Mouse (Mus musculus) spleen, embryonic (tissue): Measurements from ENCODE around the gene Hpd.

ENCODE experiments used
- CTCF ChIA-PET: fragments of 350-600 bp; sonication (Branson Sonifier 250); formaldehyde crosslinking; loops from one replicate; lab custom pipeline; 2022; lab: Charles Lee

Gene Hpd

DNA sequence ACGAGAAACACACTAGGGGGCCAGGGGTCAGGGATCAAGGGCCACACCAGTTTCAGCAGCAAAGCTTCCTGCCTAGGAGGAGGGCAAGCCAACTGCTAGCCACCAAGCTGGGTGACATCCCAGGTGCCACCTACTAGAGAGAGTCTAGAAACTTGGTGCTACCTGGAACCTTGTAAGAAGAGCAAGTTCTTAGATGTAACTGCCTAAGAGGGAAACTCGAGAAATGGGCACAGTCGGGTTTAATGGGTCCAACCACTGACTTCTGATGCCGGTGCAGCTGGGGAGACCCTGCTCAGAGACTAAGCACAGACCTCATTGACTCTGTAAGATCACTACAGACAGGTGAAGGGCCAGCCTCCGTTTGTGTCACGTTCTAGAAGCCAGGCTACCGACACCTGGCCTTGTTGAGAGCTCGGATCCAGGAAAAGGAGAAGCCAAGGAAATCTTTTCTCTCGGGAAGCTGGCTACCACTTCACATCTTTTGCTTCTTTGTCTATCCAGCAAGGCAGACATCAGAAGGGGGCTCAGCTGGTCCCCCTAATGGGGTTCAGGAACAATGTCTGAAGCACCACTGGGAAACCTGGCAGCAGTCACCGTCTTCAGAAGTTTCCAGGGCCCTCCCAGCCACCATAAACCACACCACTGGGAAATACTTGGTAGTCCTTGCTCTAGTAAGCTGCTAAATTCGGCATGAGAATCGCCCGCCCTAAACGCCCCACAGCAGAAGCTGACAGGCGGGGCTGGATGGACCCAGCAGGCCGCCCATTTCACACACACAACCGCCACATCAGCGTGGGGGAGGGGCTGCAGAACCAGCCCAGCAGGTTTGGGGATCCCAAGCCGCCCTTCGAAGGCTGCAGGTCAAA lies 45.2 kb downstream of the Hpd start:
- CTCF ChIA-PET, result interaction anchor here (0.7 to 1.6 kb wide), 2 partner anchors 8 to 83 kb away, joined by 6 to 10 read pairs; no protein-coding TSS in a partner anchor

DNA sequence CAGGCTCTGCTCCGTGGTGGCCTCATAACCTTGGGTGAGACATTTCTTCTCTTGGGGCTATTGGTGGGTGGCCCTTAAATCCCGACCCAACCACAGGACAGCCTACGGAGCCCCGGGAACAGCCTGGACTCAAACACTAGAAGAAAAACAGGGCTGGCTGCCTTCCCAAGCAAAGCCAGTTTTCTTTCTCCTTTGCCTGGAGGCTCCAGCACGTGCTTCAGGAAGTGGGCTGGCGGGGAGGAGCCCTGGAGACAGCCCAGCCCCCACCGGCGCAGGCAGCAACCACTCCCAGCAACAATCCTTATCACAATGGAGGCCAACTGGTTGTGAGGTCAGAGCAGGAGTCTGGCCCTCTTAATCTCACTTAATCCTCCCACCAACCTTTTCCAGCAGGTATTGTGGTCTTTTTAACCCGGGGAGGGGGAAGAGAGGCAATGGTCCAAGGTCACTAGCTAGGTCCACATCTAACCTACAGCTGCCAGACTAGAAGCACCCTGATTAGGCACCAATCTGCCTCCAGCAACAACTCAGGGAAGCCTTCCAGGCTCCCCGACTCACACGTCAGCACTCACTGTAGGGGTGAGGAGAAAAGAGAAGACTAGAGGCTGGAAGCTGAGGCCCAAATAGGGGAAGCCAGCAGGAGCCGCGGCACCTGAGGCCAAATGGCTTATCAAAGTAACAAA lies 46.0 kb downstream of the Hpd start:
- CTCF ChIA-PET, result interaction anchor here (0.5 to 5.2 kb wide), 3 partner anchors 9 to 320 kb away, joined by 4 to 38 read pairs (median 10); no protein-coding TSS in a partner anchor

DNA sequence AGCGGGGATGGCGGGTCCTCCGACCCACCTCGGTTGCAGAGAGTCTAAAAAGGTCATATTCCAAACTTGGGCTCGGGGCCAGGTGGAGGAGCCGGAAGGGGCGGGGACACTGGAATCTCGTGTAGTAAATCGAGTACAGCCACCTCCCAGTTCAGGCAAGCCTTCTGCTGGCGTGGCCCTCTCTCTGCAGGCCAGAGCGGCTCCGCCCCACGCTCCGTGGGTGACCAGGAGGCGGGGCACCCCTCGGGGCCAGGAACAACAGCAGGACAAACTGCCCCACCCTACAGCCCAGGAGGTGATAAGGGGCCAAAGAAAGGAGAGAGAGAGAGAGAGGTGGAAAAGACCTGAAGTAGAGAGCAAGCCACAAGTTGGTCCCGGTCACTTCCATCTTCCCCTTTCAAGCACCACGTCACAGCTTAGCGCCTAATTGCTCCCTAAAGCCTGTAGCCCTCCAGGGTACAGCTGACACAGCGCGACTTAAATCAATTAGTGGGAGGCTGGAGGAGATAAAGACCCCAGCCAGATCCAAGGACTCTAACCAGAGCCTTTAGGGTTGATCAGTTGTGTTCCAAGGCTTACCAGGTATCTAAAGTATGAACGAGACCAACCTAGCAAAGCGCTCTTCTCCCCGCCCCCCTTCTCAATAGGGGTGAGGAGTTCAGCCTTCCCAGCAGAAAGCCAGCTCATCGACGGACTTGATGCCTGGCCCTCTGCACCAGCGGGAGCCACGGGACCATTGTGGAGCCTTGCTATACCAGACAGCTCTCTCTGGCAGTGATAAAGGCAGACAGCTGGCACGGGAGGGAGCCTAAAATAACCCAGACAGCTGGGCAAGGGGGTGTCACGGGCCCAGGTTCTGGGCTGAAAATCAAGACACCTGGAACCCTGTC lies 46.8 kb downstream of the Hpd start:
- CTCF ChIA-PET, result interaction anchor here (0.5 to 5.2 kb wide), 6 partner anchors 10 to 320 kb away, joined by 3 to 38 read pairs (median 9); no protein-coding TSS in a partner anchor

DNA sequence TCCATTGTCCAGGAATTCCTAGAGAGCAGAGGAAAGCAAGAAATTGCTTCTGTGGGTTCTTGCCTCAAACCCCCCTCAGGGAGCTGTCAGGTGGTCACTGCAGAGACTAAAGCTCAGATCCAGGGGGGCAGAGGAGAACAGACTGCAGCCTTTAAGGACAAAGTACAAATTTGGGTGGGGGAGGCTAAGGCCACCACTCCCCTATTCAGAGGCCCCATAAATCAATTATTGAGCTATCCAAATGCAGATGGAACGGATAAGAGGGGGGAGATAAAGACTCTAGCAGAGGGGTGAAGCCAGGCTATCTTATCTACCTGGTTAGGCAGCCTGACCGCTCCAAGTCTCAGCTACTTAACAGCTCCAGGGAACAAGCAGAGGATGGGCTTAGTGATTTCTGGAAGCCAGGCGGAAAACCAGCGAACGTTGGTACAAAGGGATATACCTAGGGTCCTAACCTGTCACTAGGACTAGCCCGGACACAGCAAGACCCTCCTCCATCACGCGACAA lies 47.6 kb downstream of the Hpd start:
- CTCF ChIA-PET, result interaction anchor here (1.2 to 5.2 kb wide), 4 partner anchors 12 to 22 kb away, joined by 4 to 38 read pairs (median 17); no protein-coding TSS in a partner anchor

DNA sequence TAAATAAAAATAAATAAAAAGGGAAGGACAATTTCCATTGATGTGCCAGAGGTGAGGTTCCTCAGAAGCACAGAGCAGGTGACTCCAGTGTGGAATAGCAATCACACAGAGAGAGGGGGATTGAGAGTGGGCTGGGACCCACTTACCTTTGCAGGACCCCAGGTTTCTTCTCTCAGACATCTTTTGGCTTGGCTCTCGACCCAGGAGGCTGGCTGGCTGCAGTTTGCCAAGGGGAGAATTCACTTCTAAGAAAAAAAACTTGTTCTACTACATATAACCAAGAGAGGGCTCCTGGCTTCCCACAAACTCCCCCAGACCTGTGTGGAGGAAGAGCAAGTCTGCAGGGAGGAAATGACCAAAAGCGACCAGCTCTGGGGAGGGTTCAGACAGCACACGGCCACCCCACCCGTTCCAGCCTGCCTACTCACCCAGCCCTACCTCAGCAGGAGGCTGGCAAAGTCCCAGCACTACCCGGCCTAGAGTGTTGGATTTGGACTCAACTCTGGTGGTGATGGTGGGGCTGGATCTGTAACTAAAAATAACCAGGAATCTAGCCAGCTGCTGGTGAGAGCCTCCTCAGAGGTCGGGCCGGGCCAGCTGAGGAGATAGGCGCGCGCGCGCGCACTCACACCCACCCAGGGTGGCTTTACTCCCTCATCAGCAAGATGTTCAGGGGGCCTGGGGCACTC lies 48.2 kb downstream of the Hpd start:
- CTCF ChIA-PET, result interaction anchor here (1.1 to 5.2 kb wide), 6 partner anchors 10 to 30 kb away, joined by 4 to 38 read pairs (median 13); no protein-coding TSS in a partner anchor

DNA sequence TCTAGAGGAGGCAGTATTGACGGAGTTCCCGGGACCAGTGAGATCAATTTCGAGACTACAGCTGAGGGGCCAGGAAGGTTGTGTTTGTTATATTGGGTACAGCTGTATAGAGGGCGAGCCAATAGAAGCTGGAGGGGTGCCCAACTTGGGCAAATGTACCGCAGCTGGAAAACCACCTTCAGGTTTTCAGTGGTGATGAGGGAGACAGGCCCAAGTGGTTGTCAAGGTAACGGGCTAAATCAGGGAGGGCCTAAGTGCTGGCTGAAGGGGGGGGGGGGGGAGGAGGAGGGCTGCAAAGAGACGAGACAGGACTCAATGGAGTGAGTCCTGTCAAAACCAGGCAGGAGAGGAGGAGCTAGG lies 48.8 kb downstream of the Hpd start:
- CTCF ChIA-PET, result interaction anchor here (1.1 to 5.2 kb wide), 10 partner anchors 11 to 69 kb away, joined by 4 to 38 read pairs (median 9); no protein-coding TSS in a partner anchor

DNA sequence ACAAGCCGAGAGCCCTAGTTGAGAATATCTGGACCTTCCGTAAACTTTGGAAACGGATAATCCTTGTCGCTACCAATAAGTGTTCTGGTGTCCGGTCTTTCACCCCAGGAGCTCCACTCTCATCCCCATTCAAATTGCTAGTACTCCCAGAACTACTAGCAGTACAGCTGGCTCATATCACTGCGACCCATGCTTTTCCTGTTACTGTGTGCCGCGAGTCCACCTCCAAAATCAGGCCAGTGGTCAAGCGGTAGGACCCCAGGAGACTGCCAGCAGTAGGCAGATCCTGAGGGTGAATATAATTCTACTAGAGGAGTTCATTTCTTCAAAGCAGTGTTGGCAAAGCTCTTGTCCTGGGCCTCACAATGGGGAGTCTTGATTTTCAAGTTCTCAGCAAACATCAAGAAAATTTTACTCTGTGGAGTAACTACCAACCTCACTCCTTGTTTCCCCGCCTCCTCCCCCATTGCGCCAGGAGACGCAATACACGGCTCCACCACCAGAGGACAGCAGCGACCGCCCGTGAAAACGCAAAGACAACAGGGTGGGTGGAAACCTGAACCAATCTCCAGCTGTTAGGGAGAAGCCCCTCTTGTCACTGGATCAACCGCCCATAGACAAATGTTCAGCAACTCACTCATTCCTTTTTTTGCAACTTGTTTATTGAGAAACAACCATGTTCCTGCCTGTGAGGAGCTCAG lies 49.3 kb downstream of the Hpd start:
- CTCF ChIA-PET, result interaction anchor here (0.6 to 5.2 kb wide), 12 partner anchors 11 to 98 kb away, joined by 3 to 38 read pairs (median 6); no protein-coding TSS in a partner anchor

DNA sequence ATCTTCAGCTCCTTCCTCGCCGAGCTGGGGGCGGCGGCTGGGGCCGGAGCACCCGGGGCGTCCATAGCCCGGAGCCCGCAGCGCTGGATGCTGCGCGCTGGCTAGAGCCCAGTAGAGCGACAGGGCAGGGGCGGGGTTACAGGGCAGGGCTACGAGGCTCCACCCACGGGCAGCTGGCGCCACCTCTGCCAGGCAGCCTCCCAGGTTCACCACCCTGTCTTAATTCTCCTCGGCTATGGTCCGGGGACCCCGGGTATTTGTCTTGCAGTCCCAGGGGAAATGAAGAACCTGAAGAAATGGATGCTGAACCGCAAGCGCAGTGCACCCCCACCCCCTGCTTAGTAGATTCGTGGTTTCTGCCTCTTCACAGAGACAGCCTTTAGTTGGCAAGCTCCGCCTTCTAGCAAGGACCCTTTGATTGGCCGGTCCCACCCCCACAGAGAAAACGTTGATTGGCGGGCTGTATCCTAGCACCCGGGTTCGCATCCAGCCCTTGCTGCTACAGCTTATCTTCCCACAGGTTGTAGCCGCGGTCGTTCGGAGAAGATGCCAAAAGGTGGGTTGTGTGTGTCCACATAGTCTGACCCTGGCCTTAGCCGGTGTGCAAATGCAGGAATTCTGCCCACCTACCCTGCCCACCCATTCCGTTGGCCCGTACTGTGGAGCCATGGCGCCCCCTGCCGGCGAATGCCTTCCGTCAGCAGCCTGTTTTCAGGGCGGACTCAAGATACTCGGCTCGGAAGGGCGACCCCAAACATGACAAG lies 50.0 kb downstream of the Hpd start, which contains the start of gene Rhof:
TSS of gene Rhof (minus strand) at position 385 of the 764 bp plus-strand sequence.
- CTCF ChIA-PET, result interaction anchor here (0.6 to 5.2 kb wide), 11 partner anchors 12 to 98 kb away, joined by 3 to 38 read pairs (median 5); no protein-coding TSS in a partner anchor

DNA sequence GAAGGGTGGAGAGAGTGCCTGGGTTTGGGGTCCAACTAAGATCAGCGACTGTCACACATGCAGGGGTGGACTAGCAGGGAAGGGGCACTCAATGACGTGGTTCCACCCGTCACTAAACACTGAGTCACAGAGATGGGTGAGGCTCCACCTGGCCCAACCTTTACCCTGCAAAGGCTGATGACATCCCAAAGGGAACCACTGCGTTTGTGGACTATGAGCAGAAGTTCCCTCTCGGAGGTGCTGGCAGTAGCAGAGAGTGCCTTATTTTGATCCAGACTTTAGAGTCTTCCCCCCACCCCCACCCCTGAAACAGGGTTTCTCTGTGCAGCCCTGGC lies 51.7 kb downstream of the Hpd start:
- CTCF ChIA-PET, result no interaction called here

DNA sequence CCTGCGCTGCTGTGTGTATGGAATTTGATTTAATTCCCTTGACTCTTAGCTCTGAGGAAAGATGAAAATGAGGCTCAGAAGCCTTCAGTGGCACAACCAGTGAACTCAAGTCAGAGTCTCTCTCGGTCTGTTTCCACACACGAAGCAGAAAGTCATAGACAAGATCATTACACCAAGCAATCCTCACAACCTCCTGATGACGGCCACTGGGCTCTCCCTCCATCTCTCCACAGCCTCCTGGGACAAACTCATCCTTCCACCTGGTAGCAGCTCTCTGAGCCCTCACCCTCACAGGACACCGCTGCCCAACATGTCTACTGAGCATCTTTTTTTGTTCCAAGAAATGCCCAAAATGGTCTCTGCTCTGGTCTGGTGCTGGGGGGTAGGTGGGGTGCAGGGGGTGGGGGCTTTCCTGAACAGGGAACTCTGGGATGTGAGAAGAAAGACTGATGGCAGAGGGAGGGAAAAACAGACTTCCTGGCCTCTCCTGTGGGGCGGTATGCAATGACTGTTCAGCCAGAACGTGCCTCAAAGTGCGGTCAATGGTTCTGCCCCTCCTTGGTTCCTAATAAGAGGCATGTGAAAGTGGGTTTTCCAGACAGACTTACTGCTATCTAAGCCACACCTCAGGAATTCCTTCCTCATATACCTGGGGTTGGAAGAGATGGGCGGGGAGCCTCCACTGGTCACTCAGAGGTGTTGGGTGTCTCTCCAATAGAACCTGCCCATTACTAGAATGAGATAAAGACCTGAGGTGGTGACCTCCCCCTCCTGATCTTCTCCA lies 52.3 kb downstream of the Hpd start:
- CTCF ChIA-PET, result interaction anchor here (0.5 to 1.0 kb wide), 2 partner anchors 66 to 117 kb away, joined by 3 to 8 read pairs; no protein-coding TSS in a partner anchor

DNA sequence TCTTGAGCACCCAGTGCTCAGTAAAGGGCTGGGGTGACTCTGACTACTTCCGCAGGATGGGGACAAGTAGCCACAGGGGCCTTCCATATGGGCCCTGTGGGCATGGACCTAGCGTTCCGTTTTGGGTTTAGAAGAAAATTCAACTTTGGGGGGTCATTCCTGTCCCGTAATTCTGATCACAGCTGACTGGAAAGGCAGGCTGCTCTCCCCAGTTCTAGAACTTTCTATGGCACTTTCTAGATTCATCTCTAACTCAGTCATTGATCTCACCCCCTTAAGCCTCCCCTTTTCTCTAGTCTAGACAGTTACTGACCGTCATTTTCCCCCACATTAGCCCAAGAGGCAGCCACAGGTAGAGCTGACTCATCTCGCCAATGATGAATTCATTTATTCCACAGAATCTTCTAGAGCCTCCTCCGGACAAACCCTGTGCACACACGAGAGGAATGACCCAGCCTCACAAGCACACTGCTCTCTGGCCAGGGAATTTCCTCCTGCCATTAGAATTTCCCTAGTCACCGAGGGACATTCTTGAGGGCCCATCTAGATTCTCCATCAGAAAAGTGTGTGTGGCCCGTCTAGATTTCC lies 53.3 kb downstream of the Hpd start:
- CTCF ChIA-PET, result interaction anchor here (0.5 to 1.1 kb wide), 2 partner anchors 12 to 43 kb away, joined by 3 read pairs; no protein-coding TSS in a partner anchor

DNA sequence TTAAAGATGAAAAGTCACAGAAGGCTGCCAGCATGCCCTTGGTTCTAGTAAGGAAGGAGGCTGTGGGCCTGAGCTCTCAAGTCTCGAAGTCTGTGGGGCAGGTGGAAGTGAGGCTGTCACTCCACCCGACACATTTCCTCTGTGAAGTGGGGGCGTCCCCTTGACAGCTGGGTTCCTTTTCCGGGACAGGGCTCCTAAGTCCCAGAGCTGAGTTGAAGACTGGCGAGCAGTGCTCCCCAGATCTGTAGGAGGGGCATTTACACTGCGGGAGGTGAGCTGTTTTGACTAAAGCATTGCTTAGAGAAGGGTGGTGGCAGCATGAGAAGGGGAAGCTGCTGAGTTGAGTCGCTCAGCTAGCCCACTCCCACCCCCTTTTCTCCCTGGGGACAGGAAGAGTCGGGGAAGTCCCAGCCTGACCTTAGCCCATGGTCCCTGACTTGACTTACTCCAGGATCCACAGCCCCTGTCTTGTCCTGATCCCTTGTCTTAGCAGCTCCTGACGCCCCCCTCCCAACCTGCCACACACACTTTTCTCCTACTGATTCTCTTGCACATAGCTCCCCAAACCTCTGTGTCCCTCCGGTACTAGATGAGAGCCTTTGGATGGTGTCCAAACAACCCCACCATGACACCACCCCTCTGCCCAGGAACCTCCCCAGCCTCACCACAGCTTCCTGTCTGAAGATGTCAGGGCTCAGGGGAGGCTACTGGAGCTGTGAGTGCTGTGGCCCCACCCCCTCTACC lies 53.9 kb downstream of the Hpd start:
- CTCF ChIA-PET, result interaction anchor here (0.6 to 1.1 kb wide), 2 partner anchors 10 to 13 kb away, joined by 3 to 5 read pairs; no protein-coding TSS in a partner anchor

DNA sequence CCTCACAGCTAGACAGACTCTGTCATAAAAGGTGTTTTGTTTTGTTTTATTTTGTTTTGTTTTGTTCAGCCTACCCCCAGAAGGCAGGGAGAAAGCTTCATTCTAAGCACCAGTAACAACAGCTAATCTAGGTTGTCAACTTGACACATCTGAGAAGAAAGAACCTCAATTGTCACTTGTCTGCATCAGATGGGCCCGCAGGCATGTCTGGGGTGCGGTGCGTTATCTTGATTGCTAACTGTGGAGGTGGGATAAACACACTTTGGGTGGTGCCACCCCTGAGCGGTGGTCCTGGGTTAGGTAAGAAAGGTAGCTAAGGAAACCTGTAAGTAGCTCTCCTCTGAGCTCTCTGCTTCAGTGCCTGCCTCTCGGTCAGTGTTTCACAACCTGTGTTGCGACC lies 55.5 kb downstream of the Hpd start:
- CTCF ChIA-PET, result interaction anchor here (0.6 to 1.0 kb wide), 3 partner anchors 12 to 62 kb away, joined by 3 to 4 read pairs (median 3); no protein-coding TSS in a partner anchor

DNA sequence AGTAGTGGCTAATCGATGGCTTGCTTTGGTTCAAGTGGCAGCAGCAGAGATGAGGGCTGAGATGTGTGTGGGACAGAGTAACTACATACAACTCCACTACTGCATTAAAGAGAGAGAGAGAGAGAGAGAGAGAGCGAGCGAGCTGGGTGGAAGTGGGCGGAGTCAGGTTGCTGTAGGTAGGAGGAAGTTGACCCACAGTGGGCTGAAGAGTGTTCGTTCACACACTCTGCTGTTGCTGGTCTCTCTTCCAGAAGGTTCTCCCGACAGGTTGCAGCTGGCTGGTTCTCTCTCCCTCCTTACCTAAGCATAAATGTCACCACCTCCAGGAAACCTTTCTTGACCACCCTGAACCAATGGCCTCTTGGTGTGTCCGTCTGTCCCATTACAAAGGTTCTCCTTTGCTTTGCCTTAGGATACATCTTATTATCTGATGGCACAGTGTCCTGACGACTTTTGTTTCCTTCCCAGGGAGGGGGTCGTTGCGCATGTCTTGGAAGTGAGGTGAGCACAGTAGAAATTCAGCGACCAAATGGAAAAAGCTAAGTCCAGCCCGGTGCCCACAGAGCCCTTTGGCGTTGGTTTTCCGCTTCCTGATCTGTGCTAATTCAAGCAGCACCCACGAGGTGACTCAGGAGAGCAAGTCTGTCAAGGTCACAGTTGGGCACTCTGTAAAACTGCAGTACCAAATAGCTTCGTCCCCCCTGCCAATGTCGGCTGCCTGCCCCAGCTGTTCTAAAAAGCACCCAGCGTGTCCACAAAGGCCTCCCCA lies 56.7 kb downstream of the Hpd start:
- CTCF ChIA-PET, result interaction anchor here (0.6 to 0.9 kb wide), 4 partner anchors 12 to 849 kb away, joined by 3 to 4 read pairs (median 3); no protein-coding TSS in a partner anchor

DNA sequence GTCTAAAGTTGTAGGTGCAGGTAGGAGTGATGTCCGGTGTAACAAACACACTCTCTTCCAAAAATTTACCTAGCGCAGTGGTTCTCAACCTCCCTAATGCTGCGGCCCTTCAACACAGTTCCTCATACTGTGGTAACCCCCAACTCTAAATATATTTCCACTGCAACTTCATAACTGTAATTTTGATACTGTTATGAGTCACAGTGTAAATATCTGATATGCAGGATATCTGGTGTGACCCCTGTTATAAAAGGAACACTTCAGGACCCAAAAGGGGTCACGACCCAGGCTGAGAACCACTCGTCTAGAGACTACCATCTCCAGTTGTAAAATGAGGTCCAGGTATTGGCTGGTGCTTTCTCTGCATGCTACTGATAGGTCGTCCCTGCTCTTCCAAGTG lies 57.4 kb downstream of the Hpd start:
- CTCF ChIA-PET, result no interaction called here

DNA sequence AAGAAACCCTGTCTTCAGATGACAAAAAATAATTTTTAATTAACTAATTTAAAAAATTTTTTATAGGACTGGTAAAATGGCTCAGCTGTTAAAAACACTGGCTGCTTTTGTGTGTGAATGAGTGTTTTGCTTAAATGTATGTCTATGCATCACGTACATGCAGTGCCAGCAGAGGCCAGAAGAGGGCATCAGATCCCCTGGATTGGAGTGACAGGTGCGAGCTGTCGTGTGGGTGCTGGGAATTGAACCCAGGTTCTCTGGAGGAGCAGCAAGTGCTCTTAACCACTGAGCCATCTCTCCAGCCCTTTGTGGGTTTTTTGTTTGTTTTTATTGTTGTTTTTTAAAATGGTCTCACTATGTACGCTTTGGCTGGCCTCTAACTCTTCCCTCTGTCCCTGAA lies 60.3 kb downstream of the Hpd start:
- CTCF ChIA-PET, result no interaction called here
